Comparison of ENCODE assay signal across 30 mouse cellular contexts in the genomic region with DNA sequence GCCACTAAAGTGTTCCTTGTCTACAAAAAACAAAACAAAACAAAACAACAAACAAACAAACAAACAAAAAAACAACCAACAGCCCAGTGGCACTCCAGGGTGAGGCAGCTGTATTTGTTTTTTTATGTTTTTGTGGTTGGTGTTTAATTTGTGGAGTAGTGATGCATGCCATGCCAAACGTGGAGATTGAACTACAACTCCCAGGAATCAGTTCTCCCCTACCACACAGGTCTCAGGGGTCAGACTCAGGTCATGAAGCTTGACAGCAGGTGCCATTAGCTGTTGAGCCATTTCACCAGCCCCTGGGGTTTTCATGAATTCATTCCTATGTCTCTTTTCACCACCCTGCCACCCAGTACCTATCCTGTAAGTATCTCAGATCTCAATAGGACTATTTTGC. TPM values are rescaled to one million over a fixed set of nuclear protein-coding genes. Genes with fewer than 3 reads are reported as not detected.
"Had no signal": no experiment of that assay in that cellular context is flagged by ENCODE, and none has a peak within 500 bp of the region (broad histone marks: within the 10 kb centered on the region; RNA-seq: fewer than 3 reads in every experiment).

No protein-coding gene starts in this region.

- DNase-seq: gastrocnemius, postnatal 25 days; heart, adult 2 months; heart, postnatal 14 days; heart, postnatal 36 days; kidney, adult 11 months; kidney, adult 2 months; kidney, adult 9 months; kidney, postnatal 10 days; kidney, postnatal 25 days; liver; liver, embryonic 13.5 days; liver, postnatal 0 days had no signal

- H3K4me3 ChIP-seq: heart, adult 2 months; heart, embryonic 13.5 days; heart, embryonic 15.5 days; hindbrain, embryonic 13.5 days; hindbrain, embryonic 15.5 days; left cerebral cortex, adult 2 months; limb, embryonic 10.5 days; limb, embryonic 12.5 days; liver, embryonic 13.5 days; liver, embryonic 15.5 days had no signal

- H3K9ac ChIP-seq: heart, embryonic 13.5 days; heart, embryonic 15.5 days; hindbrain, embryonic 13.5 days; hindbrain, embryonic 15.5 days; limb, embryonic 12.5 days; liver, embryonic 13.5 days; liver, embryonic 15.5 days; liver, postnatal 0 days had no signal

- H3K9me3 ChIP-seq: heart, embryonic 13.5 days; heart, embryonic 15.5 days; hindbrain, embryonic 13.5 days; hindbrain, embryonic 15.5 days; limb, embryonic 10.5 days; limb, embryonic 12.5 days; liver, embryonic 13.5 days; liver, embryonic 15.5 days had no signal

- H3K27ac ChIP-seq: heart, adult 2 months; heart, embryonic 13.5 days; heart, embryonic 15.5 days; hindbrain, embryonic 13.5 days; hindbrain, embryonic 15.5 days; hindbrain, postnatal 0 days; left cerebral cortex, adult 2 months; limb, embryonic 10.5 days; limb, embryonic 12.5 days; liver, embryonic 13.5 days; liver, embryonic 15.5 days had no signal

- H3K36me3 ChIP-seq: liver, embryonic 13.5 days; liver, embryonic 15.5 days had no signal

RNA-seq across cellular contexts. Expression of gene Zfp853, which starts 28.0 kb away (rescaled TPM):
- total RNA-seq: gastrocnemius, adult 18-20 months; gastrocnemius, adult 8-10 months; granulocyte monocyte progenitor cell, adult 5-6 weeks; hematopoietic stem cell, adult 5-6 weeks had no signal

RNA-seq across cellular contexts. Expression of gene Spdye4a, which starts 38.7 kb away (rescaled TPM):
- total RNA-seq: gastrocnemius, adult 18-20 months; gastrocnemius, adult 8-10 months; gastrocnemius, postnatal 25 days; gastrocnemius, postnatal 4 days; granulocyte monocyte progenitor cell, adult 5-6 weeks; heart, adult 2 months; heart, postnatal 14 days; heart, postnatal 36 days; hematopoietic stem cell, adult 5-6 weeks; layer of hippocampus, adult 8-10 months; layer of hippocampus, postnatal 25 days; left cerebral cortex, adult 2 months; left cerebral cortex, postnatal 14 days; left cerebral cortex, postnatal 36 days had no signal
